Mouse (Mus musculus) kidney, postnatal 4 days (tissue): Measurements from ENCODE around the gene Hpd.
"Not testable (repeated sequence)": the region's sequence is repeated elsewhere in the genome, so short reads cannot be mapped to it uniquely, and the experiment has no call there.

Experiments
- DNase-seq, 2 experiments: peaks; one replicate each; pipeline ENCODE4 v3.0.0; 2021; ENCODE audit warnings: mixed read lengths in 2 of 2

The Hpd gene

DNA sequence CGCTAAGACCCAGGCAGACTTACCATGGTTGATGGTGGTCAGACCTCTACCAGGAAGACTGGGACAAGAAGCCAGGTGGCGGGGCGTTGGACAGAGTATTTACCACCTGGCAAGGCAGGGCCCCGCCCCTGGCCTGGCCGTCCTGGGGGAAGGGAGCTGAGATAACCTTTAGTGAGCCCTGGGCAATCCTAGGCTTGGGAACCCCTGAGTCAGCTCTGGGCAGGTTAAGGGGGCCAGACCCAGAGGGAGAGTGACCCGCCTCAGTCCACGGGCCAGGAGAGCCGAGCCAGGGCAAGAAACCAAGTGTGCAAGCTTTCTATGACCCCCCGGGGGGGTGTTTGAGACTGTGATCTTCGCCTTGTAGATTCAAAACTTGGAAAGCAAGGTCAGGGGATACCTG, at the start of gene Hpd:
Hpd (minus strand) TSS at position 77 of the 400 bp plus-strand sequence.
- DNase-seq: no peak

- DNase-seq: no peak
These were observed 49.7 kb upstream of the Hpd start for GRCm38 (mm10) chr5:123232180-123232579.

DNA sequence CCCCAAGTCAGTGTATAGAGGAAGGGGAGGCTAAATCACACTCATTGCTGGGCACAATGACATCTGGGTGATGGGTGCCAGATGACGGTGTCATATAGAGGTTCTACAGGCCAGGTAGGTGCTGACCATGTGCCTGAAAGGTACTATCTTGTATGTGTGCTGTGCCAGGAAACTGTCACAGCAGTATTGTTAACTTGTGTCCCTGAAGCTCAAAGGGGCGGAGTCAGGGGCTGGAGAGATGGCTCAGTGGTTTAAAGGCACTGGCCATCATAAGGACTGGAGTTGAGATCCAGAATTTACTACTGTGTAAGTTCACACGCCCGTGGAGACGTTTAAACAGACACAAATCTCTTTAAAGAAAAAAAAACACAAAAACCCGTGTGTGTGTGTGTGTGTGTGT, 46.8 kb upstream of the Hpd start:
- no peak for DNase-seq

GRCm38 (mm10) chr5:123228524-123228922, 46.0 kb upstream of the Hpd start:
- no peak for DNase-seq

DNA sequence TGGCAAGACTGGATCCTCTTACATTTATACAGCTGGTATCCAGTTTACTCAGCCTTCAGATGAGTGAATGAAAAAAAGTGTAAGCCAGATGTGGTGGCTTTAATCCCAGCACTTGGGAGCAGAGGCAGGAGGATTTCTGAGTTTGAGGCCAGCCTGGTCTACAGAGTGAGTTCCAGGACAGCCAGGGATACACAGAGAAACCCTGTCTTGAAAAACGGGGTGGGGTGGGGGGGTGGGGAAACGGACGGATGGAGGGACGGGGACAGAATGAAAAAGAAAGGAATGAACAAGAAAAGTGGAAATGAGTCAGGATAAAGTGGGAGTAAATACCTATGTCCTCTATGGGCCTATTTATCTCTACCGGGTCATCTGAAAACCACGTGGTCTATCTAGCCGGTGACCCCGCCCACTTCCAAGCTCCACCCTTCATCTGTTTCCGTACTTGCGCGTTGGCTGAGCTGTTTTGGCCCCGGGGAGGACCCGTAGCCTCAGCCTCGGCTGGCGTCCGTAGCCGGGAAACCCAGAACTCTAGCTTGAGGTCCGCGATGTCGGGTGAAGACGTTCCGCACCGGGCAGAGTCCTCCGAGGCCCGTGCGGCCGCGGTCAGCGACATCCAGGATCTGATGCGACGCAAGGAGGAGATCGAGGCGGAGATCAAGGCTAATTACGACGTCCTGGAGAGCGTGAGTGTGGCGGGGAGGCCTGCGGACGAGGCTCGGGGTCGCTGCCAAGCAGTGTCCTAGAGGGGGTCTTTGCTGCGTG, 45.4 kb upstream of the Hpd start:
- DNase-seq: peak; percentile 98 to 99

GRCm38 (mm10) chr5:123226851-123227250, 44.3 kb upstream of the Hpd start:
- DNase-seq: no peak

GRCm38 (mm10) chr5:123223861-123224260, 41.3 kb upstream of the Hpd start:
- DNase-seq: not testable (repeated sequence)

DNA sequence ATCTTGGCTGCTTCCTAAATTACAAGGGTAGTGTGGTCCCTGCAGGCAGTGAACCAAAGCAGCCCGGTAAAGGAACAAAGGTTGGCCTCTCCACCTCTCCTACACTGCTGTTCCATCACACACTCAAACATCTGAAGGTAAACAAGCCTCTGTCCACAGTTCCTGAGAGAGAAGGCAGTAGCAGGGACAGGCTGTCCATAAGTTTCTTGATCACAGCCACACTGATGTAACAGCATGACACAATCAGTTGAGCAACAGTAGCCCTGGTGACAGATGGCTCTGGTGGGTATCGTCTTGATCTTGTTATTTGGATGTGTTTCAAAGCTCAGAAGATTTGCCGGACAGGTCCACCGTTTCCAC, 40.5 kb upstream of the Hpd start:
- DNase-seq: no peak

DNA sequence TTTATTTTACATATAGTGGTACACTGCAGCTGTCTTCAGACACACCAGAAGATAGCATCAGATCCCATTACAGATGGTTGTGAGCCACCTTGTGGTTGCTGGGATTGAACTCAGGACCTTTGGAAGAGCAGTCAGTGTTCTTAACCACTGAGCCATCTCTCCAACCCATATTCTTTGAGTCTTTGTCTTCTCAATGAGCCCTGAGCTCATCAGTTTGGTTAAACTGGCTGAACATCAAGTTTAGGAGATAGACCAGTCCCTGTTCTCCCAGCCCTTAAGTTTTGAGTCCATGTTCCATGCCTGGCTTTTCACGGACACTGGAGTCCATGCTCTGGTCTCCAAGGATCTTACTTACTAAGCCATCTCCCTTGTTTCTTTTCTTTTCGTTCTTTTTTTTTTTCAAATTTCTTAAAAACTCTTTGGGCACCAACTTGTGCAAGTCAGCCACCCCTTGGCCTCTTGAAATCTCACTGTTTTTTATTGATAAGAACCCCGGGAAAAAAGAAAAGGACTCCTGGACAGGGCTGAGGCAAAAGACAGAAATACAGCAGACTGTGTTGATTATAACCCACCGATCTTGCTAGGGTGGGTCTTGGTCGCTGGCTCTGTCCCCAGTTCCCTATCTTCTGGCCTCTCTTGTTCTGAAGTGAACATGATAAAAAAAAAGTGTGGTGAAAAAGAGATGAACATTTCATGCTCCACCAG, 40.0 kb upstream of the Hpd start:
- DNase-seq: not testable (repeated sequence)

GRCm38 (mm10) chr5:123203591-123203990, 21.1 kb upstream of the Hpd start:
- not testable (repeated sequence) for DNase-seq

DNA sequence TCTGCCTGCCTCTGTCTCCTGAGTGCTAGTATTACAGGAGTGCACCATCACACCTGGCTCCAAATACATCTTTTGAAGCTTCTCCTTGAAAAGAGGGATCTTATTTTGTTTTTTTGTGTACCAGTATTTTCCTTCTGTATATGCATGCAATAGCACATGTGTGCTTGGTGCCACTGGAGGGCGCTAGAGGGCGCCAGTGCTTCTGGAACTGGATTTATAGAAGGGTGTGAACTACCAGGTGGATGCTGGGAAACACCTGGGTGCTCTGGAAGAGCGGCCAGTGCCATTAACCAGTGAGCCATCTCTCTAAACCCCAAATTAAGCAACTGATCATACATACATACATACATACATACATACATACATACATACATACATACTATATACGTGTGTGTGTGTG, 20.2 kb upstream of the Hpd start:
- not testable (repeated sequence) for DNase-seq

- DNase-seq: no peak
These were observed 19.5 kb upstream of the Hpd start for GRCm38 (mm10) chr5:123201987-123202386.

- DNase-seq: no peak
These were observed 19.0 kb upstream of the Hpd start for GRCm38 (mm10) chr5:123201523-123201892.

DNA sequence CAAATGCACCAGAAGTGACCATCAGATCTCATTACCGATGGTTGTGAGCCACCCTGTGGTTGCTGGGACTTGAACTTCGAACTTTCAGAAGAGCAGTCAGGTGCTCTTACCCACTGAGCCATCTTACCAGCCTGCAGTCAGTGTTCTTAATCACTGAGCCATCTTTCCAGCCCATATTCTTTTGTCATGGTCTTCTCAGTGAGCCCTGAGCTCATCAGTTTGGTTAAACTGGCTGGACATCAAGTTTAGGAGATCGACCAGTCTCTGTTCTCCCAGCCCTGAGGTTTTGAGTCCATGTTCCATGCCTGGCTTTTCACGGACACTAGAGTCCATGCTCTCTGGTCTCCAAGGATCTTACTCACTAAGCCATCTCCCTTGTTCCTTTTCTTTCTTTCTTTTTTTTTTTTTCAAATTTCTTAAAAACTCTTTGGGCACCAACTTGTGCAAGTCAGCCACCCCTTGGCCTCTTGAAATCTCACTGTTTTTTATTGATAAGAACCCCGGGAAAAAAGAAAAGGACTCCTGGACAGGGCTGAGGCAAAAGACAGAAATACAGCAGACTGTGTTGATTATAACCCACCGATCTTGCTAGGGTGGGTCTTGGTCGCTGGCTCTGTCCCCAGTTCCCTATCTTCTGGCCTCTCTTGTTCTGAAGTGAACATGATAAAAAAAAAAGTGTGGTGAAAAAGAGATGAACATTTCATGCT, 18.4 kb upstream of the Hpd start:
- not testable (repeated sequence) for DNase-seq

DNA sequence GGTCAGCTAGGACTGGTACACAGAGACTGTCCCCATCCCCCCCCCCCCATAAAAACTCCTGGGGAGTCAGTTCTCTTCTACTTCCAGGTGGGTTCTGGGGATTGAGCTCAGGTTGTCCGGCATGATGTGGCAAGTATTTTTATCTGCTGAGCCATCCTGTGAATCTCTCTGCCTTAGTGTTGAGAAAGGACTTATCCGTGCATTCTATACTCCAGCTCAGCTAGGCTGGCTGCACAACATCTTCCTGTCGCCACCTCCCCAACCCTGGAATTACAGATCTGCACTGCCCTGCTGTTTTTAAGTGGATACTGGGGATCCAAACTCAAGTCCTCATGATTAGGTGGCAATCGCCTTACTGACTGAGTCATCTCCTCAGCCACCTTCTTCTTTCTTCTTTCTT, 16.0 kb upstream of the Hpd start:
- no peak for DNase-seq

DNA sequence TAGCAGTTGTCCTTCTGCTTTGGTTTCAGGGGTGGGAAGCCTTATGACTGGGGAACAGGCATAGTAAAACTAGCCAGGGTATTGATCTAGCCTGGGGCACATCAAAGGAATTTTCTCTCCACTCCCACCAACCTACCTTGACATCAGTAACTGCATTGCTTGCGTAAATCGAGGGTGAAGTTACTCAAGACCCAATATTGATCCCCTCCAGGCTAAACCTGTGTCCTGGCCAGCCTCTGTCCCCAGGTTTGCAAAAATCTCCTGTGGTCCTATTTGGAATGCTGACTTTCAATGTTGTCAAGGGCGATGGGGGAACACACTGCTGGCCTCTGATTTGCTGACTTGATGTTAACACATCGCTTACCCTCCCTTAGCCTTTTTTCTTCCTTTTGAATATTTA, 14.2 kb upstream of the Hpd start:
- no peak for DNase-seq

DNA sequence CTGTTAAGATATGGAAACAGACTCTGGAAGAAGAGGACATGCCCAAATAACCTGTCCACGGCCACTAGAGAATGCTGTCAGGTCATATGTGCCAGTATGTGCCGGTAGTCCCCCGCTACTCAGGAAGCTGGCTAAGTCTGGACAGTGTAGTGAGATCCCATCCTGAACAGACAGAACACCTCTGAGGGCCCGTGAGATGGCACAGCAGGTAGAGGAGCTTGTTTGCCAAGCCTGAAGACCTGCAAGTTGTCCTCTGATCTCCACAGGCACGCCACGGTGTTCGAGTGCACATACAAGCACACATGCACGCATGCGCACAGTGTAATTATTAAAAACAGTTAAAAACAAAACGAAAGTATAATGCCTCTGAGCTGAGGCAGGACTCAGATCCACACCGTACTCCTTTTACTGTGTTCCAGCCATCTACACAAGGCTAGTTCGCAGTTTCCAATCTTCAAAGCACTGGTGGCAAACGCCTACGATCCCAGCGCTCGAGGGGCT, 13.0 kb upstream of the Hpd start:
- no peak for DNase-seq

- no peak for DNase-seq
These were observed 12.3 kb upstream of the Hpd start for GRCm38 (mm10) chr5:123194856-123195255.

- no peak for DNase-seq
These were observed 10.9 kb upstream of the Hpd start for GRCm38 (mm10) chr5:123193436-123193835.

DNA sequence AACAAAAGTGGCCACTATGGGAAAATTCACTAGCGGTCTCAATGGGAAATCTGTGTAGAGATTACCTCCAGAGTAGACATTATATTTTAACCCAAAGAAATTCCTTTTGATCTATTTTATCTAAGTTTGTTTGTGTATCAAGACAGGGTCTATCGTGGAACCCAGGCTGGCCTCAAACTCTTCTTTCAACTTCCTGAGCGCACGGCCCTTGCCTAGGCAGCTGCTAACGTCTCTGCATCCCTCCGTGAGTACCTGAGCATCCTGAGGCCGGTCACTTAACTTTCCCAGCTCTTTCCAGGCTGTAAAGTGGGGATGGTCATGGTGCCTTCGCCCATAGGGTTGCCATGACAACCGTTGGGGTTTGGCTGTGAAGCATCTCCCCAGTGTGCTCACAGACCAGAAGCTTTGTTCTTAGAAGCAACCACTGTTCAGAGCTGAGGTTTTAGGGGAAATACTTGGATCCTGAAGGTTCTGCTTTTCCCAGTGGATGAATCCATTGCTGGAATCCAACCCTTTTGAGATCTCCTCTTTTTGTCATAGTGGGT, 10.2 kb upstream of the Hpd start:
- no peak for DNase-seq

- no peak for DNase-seq
These were observed 8.9 kb upstream of the Hpd start for GRCm38 (mm10) chr5:123191427-123191826.

GRCm38 (mm10) chr5:123190912-123191311, 8.4 kb upstream of the Hpd start:
- no peak for DNase-seq

DNA sequence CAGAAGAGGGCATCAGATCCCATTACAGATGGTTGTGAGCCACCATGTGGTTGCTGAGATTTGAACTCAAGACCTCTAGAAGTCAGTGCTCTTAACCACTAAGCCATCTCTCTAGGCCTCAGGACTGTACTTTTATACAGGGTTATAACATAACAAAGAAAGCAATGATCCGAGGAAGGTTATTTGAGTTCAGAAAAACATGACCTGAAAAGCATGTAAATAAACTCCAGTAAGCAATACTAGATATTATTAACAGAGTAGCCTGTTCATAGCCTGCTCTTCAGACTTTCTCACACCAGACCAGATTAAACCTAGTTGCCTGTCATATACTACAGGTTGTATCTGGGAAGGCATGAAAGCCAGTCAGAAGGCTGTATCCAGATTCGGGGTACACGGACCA, 4.8 kb upstream of the Hpd start:
- DNase-seq: no peak
